Mouse (Mus musculus): ENCODE results near the gene Asphd2. TPM values are rescaled to one million over a fixed set of nuclear protein-coding genes. Genes with fewer than 3 reads are reported as not detected.
"Not testable (repeated sequence)": the region's sequence is repeated elsewhere in the genome, so short reads cannot be mapped to it uniquely, and the experiment has no call there.

The Asphd2 gene
- polyA plus RNA-seq, 1 experiment from 2014 or later, result 5.9 TPM

DNA sequence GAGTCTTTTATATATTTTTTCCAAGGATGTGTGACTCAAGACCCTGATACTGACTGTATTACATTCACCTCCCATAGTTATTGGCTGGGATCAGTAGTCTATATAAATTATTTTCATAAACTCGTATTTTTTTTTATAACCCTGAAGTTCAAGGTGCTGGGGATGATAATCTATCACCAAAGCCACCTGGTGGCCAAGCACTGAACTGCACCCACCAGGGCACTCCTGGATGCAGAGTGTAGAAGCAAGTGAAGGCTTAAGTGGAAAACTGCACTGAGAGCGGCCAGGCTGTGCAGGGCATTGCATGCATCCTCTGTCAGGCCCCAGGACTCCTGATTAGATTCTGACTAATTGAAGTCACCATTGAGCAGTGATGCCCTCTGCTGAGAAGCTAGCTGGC, 32.6 kb upstream of the Asphd2 start:
- H3K36me3 ChIP-seq (ENCODE audit: insufficient read depth, low read length), result no peaks in the 10 kb centered on the region
- peak; percentile 75 for TF ChIP-seq CTCF (IDR thresholded peaks at IDR 0.05; ENCODE audit: low read depth)
- H3K9ac ChIP-seq (ENCODE audit: low read depth, low read length), result no peak overlapping the region
- no peak overlapping the region for H3K4me2 ChIP-seq (ENCODE audit: low read length)
- H3K27ac ChIP-seq, result no peak overlapping the region
- ATAC-seq (replicated peaks; ENCODE audit: low FRiP score, low read depth), result no peak
- H3K27me3 ChIP-seq (ENCODE audit: insufficient read depth, low read length), result no peaks in the 10 kb centered on the region; the same call in 1 of the 2 replicates
- peaks cover 5% of the 10 kb centered on the region; the same call in 1 of the 2 replicates for H3K4me1 ChIP-seq (replicated peaks; ENCODE audit: insufficient read depth, low read length)
- peak; percentile 71 for DNase-seq (ENCODE audit: low spot score)
- H3K4me3 ChIP-seq (replicated peaks; ENCODE audit: low read depth, low read length), result no peak overlapping the region
- no peaks in the 10 kb centered on the region for H3K9me3 ChIP-seq (replicated peaks; ENCODE audit: low read length)
- 56% methylated on average over 2 of the region's 2 CpGs for WGBS

DNA sequence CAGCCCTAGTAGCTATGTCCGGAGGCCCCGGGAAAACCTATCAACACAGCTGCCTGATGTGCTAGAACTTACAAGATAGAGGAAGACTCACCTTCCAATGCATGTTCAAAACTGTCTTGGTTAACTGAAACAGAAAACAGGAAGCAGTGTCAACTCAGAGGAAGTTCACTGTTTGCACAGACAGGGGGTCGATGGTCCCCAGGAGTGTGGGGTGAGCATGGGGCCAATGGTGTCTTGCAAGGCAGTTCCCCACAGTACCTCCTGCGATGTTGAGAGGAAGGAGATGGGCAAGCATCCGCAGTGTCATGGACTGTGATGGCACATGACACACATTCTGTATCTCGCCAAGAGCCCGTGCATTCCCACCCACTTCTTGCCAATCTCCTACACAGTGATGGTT, 32.0 kb upstream of the Asphd2 start:
- Histone ChIP-seq H3K9me3 (replicated peaks; ENCODE audit: low read length) (no peaks in the 10 kb centered on the region), H3K27ac (no peak overlapping the region), H3K27me3 (ENCODE audit: insufficient read depth, low read length) (no peaks in the 10 kb centered on the region; the same call in 1 of the 2 replicates), H3K9ac (ENCODE audit: low read depth, low read length) (no peak overlapping the region), H3K36me3 (ENCODE audit: insufficient read depth, low read length) (no peaks in the 10 kb centered on the region), H3K4me3 (replicated peaks; ENCODE audit: low read depth, low read length) (no peak overlapping the region), H3K4me1 (replicated peaks; ENCODE audit: insufficient read depth, low read length) (peaks cover 4% of the 10 kb centered on the region; the same call in 1 of the 2 replicates), H3K4me2 (ENCODE audit: low read length) (no peak overlapping the region)
- ATAC-seq (replicated peaks; ENCODE audit: low FRiP score, low read depth) (no peak), DNase-seq (ENCODE audit: low spot score) (no peak)
- no peak for TF ChIP-seq CTCF (IDR thresholded peaks at IDR 0.05; ENCODE audit: low read depth)
- 78% methylated on average over 7 of the region's 7 CpGs for WGBS

DNA sequence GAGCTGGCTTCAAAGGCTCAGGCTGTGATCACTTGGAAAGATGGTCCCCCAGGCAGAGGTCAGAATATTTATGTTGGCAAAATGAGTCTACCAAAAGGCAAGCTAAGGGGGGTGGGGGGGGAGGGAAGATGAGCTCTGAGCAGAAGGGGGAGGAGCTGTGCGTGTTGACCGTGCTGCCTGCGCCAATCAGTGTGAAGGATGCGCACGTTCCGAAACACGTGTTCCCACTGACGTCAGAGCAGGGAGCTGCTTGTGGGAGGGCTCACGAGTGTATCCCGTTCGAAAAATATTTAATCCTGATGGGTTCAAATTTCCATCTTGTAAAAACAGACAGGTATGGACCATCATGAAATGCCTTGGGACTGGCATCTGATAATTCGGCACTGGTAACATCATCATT, 24.9 kb upstream of the Asphd2 start:
- no peak for TF ChIP-seq CTCF (IDR thresholded peaks at IDR 0.05; ENCODE audit: low read depth)
- Histone ChIP-seq H3K4me2 (ENCODE audit: low read length) (no peak overlapping the region), H3K4me1 (replicated peaks; ENCODE audit: insufficient read depth, low read length) (no peaks in the 10 kb centered on the region), H3K4me3 (replicated peaks; ENCODE audit: low read depth, low read length) (no peak overlapping the region), H3K36me3 (ENCODE audit: insufficient read depth, low read length) (no peaks in the 10 kb centered on the region), H3K27ac (no peak overlapping the region), H3K9ac (ENCODE audit: low read depth, low read length) (no peak overlapping the region), H3K9me3 (replicated peaks; ENCODE audit: low read length) (no peaks in the 10 kb centered on the region), H3K27me3 (ENCODE audit: insufficient read depth, low read length) (no peaks in the 10 kb centered on the region; the same call in 1 of the 2 replicates)
- WGBS, result 31% methylated on average over 12 of the region's 12 CpGs
- ATAC-seq (replicated peaks; ENCODE audit: low FRiP score, low read depth) (no peak), DNase-seq (ENCODE audit: low spot score) (no peak)

DNA sequence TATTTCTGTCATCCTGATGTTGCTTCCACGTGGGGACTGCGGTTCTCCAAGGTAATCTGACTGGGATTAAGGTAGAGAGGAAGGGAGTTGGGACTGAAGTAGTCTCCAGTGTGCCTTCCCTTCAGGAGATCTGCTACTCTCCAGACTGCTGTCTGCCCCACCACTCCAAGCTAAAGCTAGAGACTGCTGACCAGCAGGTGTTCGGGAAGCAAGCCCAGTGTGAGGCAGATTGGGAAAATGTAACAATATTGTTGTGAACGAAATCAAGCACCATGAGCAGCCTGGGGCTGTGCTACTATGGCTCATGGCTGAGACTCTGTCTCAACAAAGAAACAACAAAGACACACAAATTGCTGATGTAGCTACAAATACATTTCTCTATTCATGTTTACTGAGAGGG, 23.4 kb upstream of the Asphd2 start:
- DNase-seq (ENCODE audit: low spot score), result no peak

DNA sequence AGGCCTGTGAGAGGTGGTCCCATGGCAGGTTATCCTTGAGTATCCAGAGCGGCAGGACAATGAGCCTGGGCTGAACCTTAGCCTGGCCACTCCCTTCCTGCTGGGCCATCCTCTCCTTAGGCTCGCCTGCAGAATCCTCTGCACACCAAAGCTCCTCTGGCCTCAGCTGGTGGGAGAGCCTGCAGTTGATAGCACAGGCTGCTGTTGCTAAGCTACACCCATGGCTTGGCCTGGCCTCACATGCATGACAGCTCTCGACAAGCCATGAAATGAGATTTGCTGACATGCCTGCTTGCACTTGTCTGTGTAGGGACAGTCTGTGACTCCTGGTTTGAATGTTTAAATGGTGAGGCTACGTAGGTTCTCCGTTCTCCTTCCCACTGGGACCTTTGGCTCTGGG, 22.0 kb upstream of the Asphd2 start:
- H3K9ac ChIP-seq (ENCODE audit: low read depth, low read length), result no peak overlapping the region
- no peak for ATAC-seq (replicated peaks; ENCODE audit: low FRiP score, low read depth)
- 57% methylated on average over 5 of the region's 5 CpGs for WGBS
- no peak overlapping the region for H3K27ac ChIP-seq
- no peaks in the 10 kb centered on the region for H3K27me3 ChIP-seq (ENCODE audit: insufficient read depth, low read length)
- 0 out of 2 replicates have a peak, but pooled peaks cover 3% of the 10 kb centered on the region for H3K4me1 ChIP-seq (replicated peaks; ENCODE audit: insufficient read depth, low read length)
- H3K36me3 ChIP-seq (ENCODE audit: insufficient read depth, low read length), result no peaks in the 10 kb centered on the region
- DNase-seq (ENCODE audit: low spot score), result no peak
- H3K4me2 ChIP-seq (ENCODE audit: low read length), result no peak overlapping the region
- no peak for TF ChIP-seq CTCF (IDR thresholded peaks at IDR 0.05; ENCODE audit: low read depth)
- no peaks in the 10 kb centered on the region for H3K9me3 ChIP-seq (replicated peaks; ENCODE audit: low read length)
- H3K4me3 ChIP-seq (replicated peaks; ENCODE audit: low read depth, low read length), result no peak overlapping the region

More for the DNA sequence above, 23.4 kb upstream of the Asphd2 start:
- no peak for ATAC-seq (replicated peaks; ENCODE audit: low FRiP score, low read depth)
- Histone ChIP-seq H3K4me1 (replicated peaks; ENCODE audit: insufficient read depth, low read length) (no peaks in the 10 kb centered on the region), H3K9ac (ENCODE audit: low read depth, low read length) (no peak overlapping the region), H3K4me3 (replicated peaks; ENCODE audit: low read depth, low read length) (no peak overlapping the region), H3K27ac (no peak overlapping the region), H3K27me3 (ENCODE audit: insufficient read depth, low read length) (no peaks in the 10 kb centered on the region), H3K4me2 (ENCODE audit: low read length) (no peak overlapping the region), H3K9me3 (replicated peaks; ENCODE audit: low read length) (no peaks in the 10 kb centered on the region), H3K36me3 (ENCODE audit: insufficient read depth, low read length) (no peaks in the 10 kb centered on the region)
- WGBS, result 73% methylated on average over 4 of the region's 4 CpGs
- TF ChIP-seq CTCF (IDR thresholded peaks at IDR 0.05; ENCODE audit: low read depth), result no peak

DNA sequence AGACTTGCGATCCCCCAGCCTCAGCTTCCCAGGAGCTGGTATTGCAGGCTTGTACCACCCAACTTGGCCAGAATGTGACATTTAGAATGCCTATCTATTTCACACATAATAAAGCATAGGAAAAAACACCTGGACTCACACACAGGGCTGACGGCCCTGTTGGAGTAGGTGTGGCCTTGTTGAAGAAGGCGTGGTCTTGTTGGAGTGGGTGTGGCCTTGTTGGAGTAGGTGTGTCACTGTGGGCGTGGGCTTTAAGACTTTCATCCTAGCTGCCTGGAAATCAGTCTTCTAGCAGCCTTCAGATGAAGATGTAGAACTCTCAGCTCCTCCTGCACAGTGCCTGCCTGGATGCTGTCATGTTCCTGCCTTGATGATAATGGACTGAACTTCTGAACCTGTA, 18.1 kb upstream of the Asphd2 start:
- not testable (repeated sequence) for H3K36me3 ChIP-seq (ENCODE audit: insufficient read depth, low read length); H3K4me1 ChIP-seq (replicated peaks; ENCODE audit: insufficient read depth, low read length); H3K9ac ChIP-seq (ENCODE audit: low read depth, low read length); H3K4me2 ChIP-seq (ENCODE audit: low read length); DNase-seq (ENCODE audit: low spot score); H3K9me3 ChIP-seq (replicated peaks; ENCODE audit: low read length); H3K27me3 ChIP-seq (ENCODE audit: insufficient read depth, low read length); H3K27ac ChIP-seq; ATAC-seq (replicated peaks; ENCODE audit: low FRiP score, low read depth); H3K4me3 ChIP-seq (replicated peaks; ENCODE audit: low read depth, low read length)
- 78% methylated on average over 4 of the region's 4 CpGs for WGBS

Measured in kidney, postnatal 0 days (tissue).